Mouse (Mus musculus) mouse trophoblast stem cell (cell line): ENCODE results near the gene Sectm1a.
"Not testable (repeated sequence)": the region's sequence is repeated elsewhere in the genome, so short reads cannot be mapped to it uniquely, and the experiment has no call there.

Experiments used
- in situ Hi-C, 2 experiments: fragments of 300-500 bp; cut with MseI, MboI; formaldehyde crosslinking; loops; 2 replicates in 1 of 2; 3 replicates in 1 of 2; pipeline ENCODE4 v1.15.1; 2025

Sectm1a gene

DNA sequence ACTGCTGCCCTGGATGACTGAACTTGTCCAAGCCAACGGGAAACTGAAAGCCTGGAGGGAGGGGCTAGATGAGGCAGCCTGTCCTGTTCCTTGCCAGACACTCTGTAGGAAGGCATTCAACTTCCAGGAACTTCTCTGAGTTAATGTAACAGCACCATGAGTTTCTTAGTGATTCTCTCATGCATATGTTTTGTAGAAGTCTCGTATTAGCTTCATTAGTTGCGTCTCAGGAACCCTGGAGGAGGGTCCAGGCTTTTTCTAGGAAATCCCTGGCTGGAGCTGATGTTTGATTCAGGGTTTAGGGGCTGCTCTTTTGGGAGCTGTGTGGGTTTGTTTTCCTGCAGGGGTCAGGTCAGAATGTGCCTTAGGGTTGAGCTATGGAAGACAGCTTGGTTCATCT, at the start of gene Sectm1a:
Gene Sectm1a, minus strand, starts transcription at position 101 of the 400 bp plus-strand sequence.
- in situ Hi-C loops, result no loop called here

DNA sequence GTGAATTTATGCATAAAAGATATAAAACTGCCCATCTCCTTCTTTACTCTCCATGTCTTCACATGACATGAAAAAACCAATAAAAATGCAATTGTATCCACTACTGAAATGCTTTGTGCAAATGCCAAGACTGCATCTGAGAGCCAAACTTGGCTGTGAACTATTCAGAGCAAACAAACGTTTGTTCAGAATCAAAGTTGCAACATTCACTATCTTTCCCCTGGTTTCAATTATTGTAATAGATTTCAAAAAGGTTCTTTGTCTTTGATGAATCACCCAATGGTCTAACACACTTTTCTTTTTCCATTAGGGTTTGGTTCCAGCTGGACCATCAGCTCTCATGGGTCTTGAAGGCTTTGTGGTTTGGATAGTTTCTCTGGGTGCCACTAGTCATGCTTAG, 48.6 kb upstream of the Sectm1a start:
- in situ Hi-C loops, result no loop called here

DNA sequence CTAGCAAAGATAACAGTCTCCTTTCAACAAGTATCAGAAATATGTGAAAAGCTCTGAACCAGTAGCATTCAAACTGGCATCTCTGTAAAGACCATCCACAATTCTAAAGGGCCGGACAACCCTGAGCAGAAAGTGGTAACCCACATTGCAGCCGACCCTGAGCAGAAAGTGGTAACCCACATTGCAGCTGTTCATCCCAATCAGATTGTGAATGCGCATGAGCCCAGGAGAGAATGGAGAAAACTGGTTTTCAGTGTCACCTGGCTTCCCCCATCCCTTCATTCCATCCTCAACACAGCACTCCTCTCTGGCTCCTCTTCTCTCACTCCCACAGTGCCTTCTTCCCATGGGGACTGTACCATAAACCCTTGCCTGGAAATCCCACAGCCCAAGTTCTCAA, 46.4 kb upstream of the Sectm1a start:
- in situ Hi-C loops, result no loop called here

DNA sequence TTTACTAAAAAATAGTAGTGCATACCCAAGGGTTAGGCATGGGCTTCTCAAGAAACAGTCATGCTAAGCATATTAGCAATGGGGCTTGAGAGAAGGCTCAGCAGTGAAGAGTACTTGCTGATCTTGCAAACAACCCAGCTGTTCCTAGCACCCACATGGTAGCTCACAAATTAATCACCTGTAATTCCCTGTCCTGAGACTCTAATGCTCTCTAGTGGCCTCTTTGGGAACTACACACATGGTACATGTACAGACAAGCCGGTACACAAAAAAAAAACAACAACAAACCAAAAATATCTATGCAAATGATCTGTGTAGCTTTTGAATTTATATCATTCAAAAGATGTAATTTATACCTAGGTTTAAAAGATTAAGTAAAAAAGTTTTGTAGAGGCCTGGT, 45.4 kb upstream of the Sectm1a start:
- in situ Hi-C loops, result no loop called here

DNA sequence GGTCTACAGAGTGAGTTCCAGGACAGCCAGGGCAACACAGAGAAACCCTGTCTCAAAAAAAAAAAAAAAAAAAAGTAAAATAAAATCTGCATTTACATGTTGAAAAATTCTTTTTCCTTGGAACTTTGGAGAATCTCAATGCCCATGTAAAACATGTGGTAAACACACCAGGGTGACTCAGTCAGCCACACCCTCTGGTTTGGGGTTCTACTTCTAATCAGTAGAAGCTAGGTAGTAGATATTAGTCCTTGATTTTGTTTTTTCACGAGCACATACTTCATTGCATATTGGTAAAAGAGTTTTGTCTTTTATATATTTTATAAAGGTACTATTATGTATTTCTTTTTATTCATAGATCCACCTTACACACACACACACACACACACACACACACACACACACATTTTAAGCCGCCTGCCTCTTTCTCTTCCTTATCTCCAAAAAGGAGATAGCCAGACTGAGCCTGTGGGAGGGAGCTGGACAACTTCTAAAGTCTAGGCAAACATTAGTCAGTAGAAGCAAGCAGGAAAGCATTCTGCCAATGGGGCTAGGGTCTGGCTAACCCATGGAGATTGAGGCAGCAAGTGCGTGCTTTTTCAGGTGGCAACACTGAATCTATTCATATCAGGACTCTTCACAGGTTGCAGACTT, 44.6 kb upstream of the Sectm1a start:
- in situ Hi-C loops, result no loop called here

DNA sequence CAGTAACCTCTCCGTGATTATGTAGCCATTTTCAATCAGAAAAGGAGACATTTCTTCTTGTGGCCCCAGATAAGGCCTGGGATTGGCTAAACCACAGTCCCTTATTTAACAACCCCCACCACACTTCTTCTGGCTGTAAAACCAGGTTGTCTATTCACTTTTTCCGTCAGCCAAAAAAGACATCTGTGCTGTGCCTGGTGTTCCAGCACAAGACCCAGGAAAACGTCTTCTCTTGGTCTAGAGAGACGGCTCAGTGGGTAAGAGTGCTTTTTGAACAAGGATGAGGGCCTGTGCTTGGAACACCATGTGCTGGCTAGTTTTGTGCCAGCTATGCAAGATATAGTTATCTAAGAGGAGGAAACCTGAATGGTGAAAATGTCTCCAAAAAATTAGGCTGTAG, 42.4 kb upstream of the Sectm1a start:
- in situ Hi-C loops, result no loop called here

DNA sequence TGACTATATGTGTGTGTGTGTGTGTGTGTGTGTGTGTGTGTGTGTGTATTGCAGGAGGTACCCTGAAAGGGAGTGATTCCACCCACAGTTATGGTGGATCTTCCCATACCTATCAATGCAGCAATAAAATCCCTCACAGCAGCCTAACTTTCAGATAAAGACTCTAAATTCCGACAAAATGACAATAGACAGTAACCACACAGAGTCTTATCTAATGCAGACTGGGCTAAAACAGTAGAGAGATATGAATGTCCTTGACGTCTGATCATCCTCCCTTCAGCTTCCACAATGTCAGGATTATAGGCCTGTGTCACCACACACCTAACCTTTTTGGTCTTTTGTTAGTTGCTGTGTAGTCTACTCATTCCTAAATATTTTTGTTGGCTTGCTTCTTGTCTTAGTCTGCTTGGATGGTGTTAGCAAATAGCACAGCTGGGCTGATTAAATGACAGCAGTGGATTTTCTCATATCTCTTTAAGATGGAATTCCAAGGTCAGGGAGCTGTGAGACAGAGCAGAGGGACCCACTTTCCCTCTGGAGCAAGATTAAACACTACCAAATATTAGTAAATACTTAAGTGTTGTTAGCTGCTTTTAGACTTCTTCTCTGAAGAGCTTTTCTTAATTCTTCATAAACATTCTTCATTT, 41.1 kb upstream of the Sectm1a start:
- in situ Hi-C loops, result no loop called here

DNA sequence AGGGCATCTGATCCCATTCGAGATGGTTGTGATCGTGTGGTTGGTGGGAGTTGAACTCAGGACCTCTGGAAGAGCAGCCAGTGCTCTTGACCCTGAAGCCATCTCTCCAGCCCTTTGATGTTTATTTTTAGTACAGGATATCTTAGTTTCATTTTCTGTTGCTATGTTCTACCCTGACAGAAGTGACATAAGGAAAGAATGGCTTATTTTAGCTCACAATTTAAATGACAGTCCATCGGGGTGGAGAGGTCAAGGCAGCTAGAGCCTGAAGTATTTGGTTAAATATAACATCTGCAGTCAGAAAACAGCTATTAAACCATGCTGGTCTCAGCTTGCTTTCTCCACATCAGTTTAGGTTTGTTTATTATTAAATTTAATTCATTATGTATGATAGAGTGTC, 40.1 kb upstream of the Sectm1a start:
- in situ Hi-C loops, result no loop called here

DNA sequence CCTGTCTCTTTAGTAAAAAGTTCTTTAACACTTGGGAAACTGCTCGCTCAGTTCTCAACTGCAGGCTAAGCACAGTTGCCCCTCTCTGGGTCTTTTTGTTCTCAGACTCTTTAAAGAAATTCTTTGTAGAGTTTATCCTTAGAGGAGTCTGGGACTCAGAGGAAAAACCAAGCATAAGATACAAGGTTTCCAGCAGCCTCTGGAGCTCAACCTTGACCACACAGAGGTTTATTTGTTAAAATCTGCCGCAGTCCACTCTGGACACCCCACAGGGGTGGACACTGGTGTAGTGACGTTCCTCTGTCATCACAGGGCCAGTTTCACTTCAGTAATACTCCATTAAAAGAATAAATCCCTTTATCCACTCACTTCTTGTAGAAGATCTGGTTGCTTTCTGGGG, 37.6 kb upstream of the Sectm1a start, which contains the start of gene Tex19.2:
Gene Tex19.2, minus strand, starts transcription at position 101 of the 400 bp plus-strand sequence.
- in situ Hi-C loops, result no loop called here

DNA sequence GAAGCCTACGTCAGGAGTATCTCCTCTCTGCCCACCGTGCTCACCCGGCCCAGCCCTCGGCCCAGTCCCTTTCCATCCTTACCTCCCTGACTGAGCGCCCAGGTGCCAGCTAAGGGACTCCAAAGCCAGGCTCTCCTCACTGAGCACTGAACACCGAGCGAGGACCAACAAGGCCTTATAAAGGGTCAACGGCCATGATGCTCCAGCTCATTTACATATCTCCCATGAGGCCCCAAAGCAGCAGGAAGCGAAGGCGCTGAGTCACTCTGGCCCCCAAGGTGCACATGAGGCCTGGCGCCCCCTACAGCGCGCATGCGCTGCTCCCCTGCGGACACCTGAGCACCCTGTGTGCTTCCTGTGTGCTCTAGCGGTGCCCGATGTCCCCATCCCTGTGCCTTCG, 37.1 kb upstream of the Sectm1a start:
- in situ Hi-C loops, result no loop called here

DNA sequence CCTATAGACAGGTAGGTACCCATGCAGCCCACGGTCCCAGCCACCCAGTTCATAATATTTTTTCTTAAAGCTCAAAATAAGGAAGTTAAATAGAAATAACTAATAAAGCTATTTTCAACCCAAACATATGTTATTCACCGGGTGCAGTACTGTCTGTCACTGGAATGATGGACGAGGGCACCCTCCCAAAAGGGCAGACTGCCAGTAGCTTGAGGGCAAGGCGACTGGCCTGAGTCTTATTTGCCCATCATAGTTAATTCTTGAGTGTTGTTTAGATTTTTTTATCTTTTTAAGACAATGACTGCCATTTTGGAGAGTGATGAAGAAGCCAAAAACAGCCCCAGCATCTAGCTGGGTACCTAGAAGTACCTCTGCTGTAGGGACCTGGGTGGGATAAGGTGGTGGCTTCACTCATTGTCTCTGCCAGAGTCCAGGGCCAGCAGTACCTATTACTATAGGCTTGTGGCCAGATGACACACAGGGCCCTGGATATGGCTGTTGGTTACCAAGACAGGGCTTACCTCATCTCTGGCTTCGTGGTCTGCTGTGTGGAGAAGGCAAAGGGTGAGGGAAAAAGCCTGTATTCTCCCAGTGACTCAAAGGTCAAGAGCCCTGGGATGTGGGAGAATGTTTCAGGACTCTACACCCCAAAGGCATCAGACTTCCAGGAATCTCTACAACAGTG, 31.2 kb upstream of the Sectm1a start:
- in situ Hi-C loops, result no loop called here

DNA sequence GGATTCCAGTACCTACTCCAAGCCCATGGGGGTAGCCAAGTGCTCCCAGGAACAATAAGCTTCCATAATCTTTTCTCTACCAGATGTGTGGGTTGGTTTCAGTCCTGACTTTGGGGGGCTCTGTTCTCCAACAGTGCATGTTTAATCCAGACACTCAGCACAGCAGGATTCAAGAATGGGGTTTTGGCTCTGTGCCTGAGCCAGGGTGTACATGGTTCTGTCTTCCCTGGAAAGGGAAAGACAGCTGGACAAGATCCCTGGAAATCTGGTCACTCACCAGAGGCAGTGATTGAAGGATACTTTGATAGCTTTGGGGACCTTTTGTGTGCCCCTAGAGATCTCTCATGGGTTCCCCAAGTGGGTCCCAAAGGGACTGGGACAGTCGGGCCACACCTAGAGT, 30.6 kb upstream of the Sectm1a start:
- in situ Hi-C loops, result no loop called here

DNA sequence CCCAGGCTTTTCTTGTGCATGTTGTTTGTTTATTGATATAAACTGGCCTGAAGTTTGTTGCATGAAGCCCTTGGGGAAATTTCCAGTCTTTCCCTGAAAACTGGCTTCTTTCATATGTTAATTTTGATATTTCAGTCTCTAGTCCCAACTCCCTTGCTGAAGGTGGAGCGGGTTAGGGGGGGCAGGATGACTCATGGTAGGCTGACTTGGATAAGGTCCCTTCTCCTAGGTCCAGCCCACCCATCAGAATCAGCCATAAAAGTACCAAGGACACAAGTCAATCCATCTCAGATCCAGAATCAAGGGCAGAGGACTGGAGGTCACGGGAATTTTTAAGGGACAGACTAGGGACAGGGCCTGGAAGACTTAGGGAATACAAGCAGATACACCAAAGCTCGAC, 30.0 kb upstream of the Sectm1a start:
- in situ Hi-C loops, result no loop called here

DNA sequence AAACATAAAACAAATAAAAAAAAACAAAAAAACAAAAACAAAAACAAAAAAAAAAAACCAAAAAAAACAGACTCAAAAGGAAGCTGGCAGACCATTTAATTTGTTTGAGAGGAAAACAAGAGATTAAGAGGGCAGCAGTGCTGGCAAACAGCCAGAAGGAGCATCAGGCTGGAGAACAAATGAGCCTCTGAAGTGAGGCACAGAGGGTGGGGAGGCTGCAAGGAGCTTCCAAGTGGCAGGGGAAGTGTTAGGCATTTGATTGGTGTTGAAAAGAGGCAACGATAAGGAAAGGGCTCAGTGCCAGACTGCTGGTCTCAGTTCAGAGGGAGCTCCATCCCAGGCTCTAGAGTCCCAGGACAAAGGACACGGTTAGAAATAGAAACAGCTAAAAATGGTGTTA, 29.0 kb upstream of the Sectm1a start:
- in situ Hi-C loops, result no loop called here

DNA sequence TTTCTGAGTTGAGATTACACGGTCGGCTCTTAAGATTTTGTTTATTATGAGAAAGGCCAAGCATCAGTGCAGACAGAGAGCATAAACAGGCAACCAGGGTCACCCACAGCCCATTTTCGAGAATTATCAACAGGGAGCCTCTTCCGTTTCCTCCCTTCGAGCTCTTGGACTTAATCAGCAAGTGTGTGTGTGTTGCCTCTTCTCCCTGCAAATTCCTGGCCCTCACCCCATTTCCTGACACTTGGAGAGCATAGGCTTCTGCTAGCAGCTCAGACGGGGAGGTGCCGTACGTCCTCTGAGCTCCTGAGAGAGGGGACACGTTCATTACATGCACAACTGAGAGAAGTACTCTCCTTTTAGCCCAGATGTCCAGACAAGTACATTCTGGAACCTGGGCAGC, 27.0 kb upstream of the Sectm1a start:
- in situ Hi-C loops, result no loop called here

DNA sequence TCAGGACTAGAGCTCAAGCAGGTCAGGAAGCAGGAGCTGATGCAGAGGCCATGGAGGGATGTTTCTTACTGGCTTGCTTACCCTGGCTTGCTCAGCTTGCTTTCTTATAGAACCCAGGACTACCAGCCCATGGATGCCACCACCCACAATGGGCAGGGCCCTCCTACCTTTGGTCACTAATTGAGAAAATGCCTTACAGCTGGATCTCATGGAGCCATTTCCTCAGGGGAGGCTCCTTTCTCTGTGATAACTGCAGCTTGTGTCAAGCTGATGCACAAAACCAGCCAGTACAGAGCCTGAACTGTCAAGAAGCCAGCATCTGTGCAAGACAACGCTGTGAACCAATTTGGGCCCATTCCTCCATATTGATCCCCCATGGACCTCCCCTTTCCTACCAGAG, 26.2 kb upstream of the Sectm1a start:
- in situ Hi-C loops, result not testable (repeated sequence)

DNA sequence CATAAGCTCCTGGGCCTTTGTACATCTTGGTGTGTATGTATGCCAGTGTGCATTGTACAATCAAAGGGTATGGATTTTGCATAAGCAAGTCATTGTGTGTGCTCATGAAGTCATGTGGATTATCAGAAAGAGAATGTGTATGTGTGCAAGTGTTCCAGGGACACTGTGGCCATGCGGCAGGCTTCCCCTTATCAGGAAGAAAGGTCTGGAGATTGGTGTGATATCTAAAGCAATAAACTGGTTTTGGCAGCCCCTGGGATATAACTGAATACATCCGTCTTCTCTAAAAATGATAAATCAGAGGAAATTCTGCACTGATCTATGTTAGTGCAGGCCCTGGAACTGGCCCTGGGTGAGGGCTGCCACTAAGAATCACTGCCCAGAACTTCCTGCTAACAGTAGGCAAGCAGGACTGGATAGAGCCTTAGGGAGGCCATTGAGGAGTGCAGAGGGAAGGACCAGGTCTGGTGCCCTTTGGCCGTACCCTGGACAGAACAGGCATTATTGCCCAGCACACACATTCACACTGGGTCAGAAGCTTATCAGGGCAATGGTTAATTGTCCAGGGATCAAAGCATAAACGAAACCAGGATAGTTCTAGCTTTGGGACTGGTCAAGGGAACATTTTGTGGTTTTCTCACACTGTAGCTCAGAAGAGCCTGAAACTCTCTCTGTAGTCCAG, 20.2 kb upstream of the Sectm1a start:
- in situ Hi-C loops, result no loop called here

DNA sequence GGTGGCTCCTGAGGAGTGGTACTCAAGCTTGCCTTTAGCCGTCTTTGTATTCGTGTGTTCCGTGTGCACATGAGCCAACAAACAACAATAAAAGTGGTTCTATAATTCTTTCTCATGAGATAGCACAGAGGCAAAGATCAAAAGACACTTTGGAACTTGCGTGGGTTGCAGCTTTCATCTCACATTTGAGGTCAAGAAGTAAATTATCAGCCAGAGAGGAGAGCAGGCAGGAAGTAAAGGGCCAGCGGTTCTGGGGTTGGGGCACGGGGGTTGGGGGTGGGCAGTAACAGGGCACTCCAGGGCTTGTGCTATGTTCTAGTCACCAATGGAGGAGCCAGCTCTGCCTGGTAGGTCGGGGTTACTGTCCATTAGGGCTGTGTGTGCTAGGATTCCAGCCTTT, 19.7 kb upstream of the Sectm1a start:
- in situ Hi-C loops, result no loop called here

DNA sequence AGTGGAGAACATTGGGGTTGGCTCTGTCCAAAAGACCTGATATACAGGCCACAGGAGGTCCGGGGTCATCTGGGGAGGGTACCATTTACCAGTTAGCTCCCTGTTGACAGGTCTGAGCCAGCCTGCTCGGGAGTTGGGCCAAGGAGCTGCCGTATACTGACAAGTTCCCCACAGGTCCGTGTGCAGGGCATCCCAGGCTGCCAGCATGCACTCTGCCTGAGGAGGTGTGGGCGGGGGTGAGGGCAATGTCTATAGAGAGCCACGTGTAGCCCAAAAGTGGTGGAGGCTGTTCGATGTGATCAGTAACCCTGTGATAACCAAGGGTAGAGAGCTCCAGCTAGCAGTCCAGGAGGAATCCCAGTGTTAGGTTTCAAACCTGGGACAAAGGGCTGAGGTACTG, 18.7 kb upstream of the Sectm1a start:
- in situ Hi-C loops, result no loop called here

DNA sequence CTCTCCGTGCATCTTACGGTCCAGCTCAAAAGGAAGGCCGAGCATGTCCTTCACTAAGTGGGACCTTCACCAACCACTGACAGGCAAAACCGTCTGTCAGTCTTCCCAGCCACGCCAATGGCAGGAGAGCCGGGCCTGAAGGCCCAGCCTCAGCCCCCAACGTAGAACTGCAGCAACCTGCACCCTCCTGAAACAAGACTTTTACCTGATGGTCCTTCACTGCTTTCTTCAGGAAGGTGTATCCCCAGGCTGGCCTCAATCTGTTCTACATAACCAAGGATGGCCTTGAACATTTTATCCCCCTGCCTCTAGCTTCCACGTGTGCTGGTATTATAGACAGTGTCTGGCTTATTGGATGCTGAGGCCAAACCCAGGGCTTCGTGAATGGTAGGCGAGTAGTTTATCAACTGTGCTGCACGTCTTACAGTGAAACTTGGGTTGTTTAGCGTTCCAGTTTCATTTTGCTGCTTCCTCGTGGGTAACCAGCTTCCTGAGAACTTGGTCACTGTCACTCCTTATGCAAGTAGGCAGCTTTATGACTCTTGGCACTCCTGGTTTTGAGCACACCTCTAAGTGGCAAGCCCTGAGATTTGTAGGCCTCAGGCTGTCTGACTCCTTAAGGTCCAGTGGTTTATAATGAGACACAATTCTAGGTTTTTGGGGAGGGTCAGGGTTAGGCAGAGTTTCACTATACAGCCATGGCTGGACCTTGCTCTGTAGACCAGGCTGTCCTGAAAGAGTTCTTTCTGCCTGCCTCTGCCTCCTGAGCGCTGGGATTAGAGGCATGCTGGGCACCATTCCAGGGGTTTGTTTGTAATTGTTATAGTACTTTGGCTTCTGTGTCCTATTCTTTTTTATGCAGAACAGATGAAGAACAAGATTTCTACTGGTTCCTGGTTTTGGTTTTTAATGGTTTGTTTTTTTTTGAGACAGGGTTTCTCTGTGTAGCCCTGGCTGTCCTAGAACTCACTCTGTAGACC, 11.9 kb upstream of the Sectm1a start:
- in situ Hi-C loops, result no loop called here

DNA sequence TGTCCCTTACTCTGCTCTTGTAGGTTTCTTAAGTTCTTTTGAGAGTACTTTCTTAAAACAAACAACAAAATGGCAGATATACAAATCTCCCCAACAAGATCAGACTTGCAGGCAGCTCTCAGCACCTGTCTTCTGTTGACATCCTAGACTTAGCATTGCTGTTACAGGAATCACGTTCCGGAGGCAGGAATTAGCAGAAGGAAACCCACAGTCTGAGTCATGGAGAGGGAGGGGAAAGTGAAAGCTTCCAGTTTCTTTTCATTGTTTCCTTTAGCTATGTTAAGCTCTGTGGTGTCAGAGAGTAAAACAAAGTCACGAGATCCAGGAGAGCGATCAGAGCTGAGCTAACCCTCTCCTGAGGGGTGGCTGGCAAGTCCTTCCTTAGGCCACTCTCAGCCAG, 9.9 kb upstream of the Sectm1a start:
- in situ Hi-C loops, result no loop called here
